Mouse (Mus musculus) adrenal gland, adult 2 months (tissue): ENCODE measurements around the gene Aff3. TPM values are rescaled to one million over a fixed set of nuclear protein-coding genes. Genes with fewer than 3 reads are reported as not detected.

Experiments used
- DNase-seq: peaks from one replicate; pipeline ENCODE4 v3.0.0; 2021
- polyA plus RNA-seq: library from polyadenylated mRNA; depleted of rRNA; stranded (reverse); fragments of >200 nt; gene quantifications from 2 replicates; pipeline ENCODE4 v1.2.3, GENCODE M21; 2012
- total RNA-seq, 2 experiments: library from RNA; stranded (reverse); gene quantifications; 2 replicates each; pipeline ENCODE4 v1.2.3; 2021

The Aff3 gene
- total and polyA plus RNA-seq, 3 experiments: 2.9 to 3.5 (median 3.0) TPM

DNA sequence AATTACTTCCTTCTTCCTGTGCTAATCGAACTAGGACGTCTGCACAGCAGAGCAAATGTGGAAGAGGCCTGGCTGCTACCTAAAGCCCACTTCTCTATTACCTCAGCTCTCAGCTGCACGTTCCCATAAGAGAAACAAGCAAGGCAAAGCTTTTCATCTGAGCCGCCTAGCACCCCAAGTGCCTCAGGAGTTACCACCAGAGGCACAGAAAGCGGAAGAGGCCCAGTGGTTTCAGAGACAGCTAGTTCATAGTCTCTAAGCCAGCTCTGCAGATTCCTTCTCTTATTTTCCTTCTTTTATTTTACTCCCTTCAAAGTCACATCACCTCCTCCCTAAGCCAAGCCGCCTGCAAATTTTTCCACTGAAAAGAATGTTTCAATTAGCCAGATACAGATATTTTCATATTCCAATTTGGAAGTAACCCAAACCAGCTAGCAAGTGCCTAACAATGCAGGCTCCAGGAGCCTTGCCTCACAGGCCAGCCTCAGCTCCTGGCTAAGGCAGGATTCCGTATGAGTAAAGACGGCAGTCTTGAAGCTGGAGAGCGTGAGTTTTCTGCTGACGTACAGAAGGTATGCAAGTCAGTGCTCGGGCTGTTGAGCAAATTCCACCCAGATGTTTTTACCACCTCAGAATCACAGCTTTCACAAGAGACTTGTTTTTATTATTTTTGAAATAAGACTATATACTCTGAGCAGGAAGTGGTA is 62.8 kb downstream of the Aff3 start:
- DNase-seq: no peak

GRCm38 (mm10) chr1:38595311-38595710 is 69.4 kb downstream of the Aff3 start:
- no peak for DNase-seq

DNA sequence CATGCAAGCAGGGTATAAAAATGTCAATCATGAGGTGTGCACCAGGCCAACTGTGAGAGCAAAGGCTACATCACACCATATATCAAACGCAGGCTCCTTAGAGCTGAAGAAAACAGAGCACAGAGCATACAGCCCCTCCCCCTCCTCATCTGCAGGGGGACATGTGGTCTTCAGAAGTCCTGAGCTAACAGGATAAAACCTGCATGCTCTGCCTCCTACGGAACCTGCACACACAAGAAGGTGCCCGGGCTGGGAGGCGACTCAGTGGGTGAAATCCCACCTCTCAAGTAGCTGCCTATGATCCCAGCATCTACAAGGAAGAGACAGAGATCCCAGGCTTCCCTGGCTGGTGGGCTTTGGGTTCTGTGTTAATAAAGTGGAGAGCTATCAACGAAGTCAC is 70.0 kb downstream of the Aff3 start:
- no peak for DNase-seq

GRCm38 (mm10) chr1:38591194-38591593 is 73.6 kb downstream of the Aff3 start:
- DNase-seq: no peak

GRCm38 (mm10) chr1:38588741-38589140 is 76.0 kb downstream of the Aff3 start:
- DNase-seq: no peak

DNA sequence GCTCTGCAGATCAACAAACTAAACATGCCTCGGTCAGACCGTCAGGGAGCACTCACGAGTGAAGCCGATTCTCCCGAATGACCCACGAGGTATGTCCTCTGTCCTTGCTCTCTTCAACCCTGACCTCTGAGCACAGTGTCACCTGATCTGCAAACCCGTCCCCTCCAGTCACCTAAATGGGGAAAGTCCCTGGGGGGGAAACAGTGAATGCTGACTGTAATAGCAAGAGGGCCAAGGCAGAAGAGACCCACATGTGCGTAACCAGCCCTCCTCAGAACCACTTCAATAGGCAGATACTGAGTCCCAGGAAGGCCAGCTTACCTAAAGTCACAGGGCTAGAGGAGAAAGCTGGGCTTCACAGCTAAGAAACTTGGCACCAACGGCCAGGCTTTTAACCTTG is 82.4 kb downstream of the Aff3 start:
- DNase-seq: no peak

GRCm38 (mm10) chr1:38580572-38580971 is 84.2 kb downstream of the Aff3 start:
- no peak for DNase-seq

GRCm38 (mm10) chr1:38578339-38578738 is 86.4 kb downstream of the Aff3 start:
- no peak for DNase-seq

DNA sequence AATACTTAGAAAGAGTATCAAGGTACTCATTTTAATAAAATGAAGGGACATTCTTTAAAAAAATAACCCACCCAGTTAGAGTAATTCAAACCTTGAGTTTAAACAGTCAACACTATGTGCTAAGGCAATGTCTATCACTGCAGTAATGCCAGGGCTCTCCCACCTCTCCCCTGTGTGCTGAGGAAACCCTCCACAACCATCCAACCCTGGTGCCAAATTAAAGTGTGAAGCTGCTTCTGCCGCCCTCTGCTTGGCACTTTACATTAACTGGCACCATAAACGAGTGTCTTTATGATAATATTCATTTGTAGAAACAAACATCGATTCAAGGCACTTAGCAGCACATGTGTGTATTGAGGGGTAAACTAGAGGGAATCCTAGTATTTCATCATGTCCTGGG is 97.0 kb downstream of the Aff3 start:
- no peak for DNase-seq

DNA sequence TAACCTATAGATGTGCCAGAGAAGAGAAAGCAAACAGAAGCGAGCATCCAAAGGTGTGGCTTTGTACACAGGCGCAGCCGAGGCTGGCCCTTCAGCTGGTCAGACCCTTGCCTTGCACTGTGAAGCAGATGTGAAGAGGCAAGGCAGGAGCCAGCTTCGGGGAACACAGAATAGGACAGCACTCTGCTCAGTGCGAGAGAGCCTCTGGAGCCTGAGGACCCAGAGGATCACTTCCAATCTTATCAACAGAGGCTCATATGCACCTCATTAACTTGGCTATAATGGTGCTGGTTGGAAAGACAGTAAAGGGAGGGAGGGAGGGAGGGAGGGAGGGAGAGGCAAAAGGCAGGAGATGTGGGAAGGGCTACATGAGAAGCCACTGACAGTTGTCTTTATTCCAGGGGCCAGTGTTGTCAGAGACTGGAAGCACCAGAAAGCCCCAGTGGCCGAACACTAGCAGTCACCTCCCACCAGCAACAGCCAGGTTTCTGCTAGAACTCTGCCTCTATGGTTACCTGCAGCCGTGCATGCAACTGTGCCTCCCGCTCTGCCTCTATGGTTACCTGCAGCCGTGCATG is 98.6 kb downstream of the Aff3 start:
- DNase-seq: no peak

- DNase-seq: no peak
Measured at GRCm38 (mm10) chr1:38565295-38565777, 99.4 kb downstream of the Aff3 start.

GRCm38 (mm10) chr1:38562397-38563199 is 102.2 kb downstream of the Aff3 start:
- DNase-seq: no peak

DNA sequence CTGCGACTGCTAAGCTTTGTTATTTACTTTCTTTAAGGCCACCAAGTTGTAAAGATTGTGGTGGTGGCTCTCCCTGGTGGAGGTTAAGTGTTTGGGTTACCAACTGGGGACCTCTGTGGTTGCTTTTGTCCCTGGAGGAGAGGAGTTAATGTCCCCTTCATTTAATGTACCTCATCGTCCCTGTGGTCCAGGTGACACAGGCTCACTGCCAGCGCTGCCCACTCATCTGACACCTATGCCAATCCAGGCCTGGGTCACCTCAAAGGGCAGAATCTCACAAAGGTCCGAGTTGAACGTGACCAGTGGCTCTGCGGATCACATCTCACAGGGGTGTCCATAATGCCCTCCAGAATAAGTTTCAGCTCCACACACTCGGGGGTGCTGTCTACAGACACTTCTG is 103.4 kb downstream of the Aff3 start:
- no peak for DNase-seq

GRCm38 (mm10) chr1:38560666-38561065 is 104.1 kb downstream of the Aff3 start:
- no peak for DNase-seq

DNA sequence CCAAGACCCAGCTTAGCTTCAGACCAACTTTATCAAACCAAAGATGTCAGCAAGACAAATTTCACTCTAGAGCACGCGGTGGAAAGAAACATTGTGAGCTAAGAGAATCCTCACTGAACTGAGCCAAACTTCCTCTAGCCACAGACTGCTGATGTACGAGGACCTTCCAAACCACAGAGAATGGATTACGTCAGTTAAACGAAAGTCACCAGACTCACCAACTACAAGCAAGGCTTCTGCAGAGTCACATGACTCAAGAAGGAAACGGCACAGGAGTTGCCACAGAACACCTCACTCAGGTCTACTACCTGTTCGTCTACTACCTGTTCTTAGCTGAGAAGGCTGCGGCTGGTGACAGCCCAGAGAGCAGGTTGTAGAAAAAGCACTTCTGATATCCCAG is 107.1 kb downstream of the Aff3 start:
- DNase-seq: no peak

DNA sequence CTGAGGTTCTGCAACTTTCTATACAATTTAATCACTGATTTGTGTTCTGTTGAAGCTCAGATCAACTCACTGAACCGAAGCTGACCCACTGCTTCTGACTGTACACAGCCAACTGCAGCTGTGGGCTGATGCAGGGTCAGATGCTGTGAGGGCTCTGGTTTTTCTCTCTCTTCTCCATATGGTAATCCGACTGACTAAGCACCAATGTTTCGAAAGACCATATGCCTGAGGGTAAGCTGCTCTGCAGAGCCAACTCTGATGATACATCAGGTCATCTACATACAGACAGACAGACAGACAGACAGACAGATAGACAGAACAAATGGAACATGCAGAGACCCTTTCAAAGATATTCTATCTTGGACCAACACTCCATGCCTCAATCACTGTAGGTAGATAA is 110.2 kb downstream of the Aff3 start:
- no peak for DNase-seq

- DNase-seq: no peak
Measured at GRCm38 (mm10) chr1:38553090-38553489, 111.7 kb downstream of the Aff3 start.

GRCm38 (mm10) chr1:38550579-38550978 is 114.2 kb downstream of the Aff3 start:
- DNase-seq: no peak

DNA sequence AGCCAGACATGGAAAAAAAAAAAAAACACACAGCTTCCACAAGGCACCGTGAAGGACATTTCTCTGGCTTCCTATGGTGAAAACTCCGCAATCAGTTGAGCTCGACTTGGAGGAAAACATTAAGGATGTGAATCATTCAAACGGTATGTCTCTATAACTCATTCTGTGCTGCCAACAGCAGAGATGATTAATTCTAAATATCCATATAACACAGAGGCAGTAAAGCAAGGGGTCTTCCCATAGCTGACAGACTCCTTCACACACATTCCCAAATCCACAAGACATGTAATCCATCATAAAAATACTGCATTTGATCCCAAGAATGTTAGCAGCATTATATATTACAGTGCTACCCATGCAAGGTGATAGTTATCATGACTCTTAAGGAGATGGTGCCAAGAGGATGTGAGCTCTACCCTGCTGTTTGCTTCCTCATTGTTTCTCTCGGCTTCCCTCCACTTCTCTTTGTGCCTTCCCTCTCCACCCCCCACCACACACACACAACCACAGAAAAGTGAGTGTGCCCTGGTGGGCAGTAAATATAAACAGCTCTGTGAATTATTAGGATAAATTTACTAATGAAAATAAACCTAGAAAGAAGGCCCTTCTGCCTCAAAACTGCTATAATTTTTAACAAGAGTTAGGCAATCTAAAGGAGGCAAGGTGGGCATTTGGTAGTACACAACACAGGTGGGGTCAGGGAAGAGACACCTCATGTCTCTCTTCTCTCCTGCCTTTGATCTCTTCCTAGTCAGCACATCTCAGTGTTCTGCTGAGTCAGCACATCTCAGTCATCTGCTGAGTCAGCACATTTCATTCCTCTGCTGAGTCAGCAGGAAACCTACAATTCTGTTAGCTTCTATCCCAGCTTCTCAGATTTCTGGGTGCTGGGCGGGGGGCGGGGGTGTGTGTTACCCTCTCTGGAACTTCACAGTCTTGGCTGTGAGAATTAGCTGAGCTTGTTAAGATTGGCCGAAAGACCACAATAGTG is 115.8 kb downstream of the Aff3 start:
- DNase-seq: no peak

- DNase-seq: no peak
Measured at GRCm38 (mm10) chr1:38547685-38548084, 117.1 kb downstream of the Aff3 start.

GRCm38 (mm10) chr1:38546696-38547095 is 118.1 kb downstream of the Aff3 start:
- no peak for DNase-seq
